Mouse (Mus musculus): ENCODE measurements at regions not wholly inside any gene's neighbourhood (a gene's known extent, or its start where the extent isn't known, plus 50 kb on each side); places are given as distances from the start of the nearest gene placed in this dataset.

DNA sequence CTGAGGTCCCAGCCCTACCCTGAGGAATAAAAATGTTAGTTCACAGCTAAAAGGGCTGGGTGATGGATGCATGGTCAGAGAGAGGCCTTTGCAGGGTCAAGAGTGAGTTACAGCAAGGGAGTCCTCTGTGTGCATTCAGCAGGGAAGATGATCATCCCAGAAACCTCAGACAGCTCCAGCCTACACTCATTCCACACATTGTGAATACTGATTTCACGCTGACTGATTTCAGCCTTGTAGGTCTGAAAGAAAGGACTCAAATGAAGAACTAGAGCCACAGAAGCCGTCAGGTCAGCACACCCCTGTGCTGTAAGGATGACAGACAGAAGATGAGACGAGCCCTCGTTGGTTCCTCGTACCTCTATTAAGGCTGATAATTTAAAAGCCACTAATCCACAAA, 2858.0 kb upstream of the 5930422O12Rik start:
- TF ChIP-seq CTCF (conservative IDR thresholded peaks at IDR 0.05 in 1 of 2, IDR thresholded peaks at IDR 0.05 in 1 of 2; ENCODE audit: low read depth in 2 of 2, low read length in 2 of 2) (no peak), POLR2A (IDR thresholded peaks at IDR 0.05; ENCODE audit: low read depth, low read length) (no peak), PAX5 (IDR thresholded peaks at IDR 0.05; ENCODE audit: low read length) (no peak), ZMIZ1 (IDR thresholded peaks at IDR 0.05; ENCODE audit: low read depth, low read length) (no peak), USF2 (conservative IDR thresholded peaks at IDR 0.05; ENCODE audit: low read depth, low read length) (no peak), USF1 (IDR thresholded peaks at IDR 0.05; ENCODE audit: low read depth, low read length) (no peak), MAX (IDR thresholded peaks at IDR 0.05; ENCODE audit: low read length) (no peak), ZNF384 (IDR thresholded peaks at IDR 0.05; ENCODE audit: low read depth, low read length) (no peak), ZKSCAN1 (IDR thresholded peaks at IDR 0.05; ENCODE audit: borderline replicate concordance, low read depth, low read length) (no peak), ZC3H11A (IDR thresholded peaks at IDR 0.05; ENCODE audit: low read depth, low read length) (no peak)
